ENCODE assay signal across 9 mouse cellular contexts in the genomic region with DNA sequence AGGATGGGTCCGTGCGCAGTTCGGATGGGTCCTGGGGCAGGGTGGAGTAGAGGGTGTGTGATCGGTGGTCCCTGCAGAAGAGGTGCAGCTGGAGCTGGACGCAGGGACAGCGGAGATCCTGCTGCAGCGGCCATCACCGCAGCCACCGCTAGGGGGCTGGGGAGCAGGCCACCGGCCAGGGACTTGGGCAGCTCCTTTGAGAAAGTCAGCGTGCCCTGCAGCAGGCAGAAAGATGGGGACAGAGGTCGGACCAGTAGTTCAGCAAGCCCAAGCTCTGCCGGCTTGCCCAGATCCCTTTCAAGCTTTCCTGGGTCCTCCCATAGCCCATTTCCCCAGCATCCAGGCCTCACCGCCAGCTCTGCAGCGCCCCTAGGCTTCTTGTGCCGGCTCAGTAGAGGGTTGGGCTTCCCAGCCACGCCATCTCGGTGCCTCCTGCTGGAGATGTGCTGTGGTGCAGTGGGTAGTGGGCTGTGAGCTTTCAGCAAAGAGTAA. TPM values are rescaled to one million over a fixed set of nuclear protein-coding genes. Genes with fewer than 3 reads are reported as not detected.
DNase-seq lines count a peak whose midpoint lies in the region; ATAC-seq and TF ChIP-seq lines count a peak whose summit lies in the region.
"Had no signal": no experiment of that assay in that cellular context is flagged by ENCODE, and none has a peak within 500 bp of the region (broad histone marks: within the 10 kb centered on the region; RNA-seq: fewer than 3 reads in every experiment).

No protein-coding gene starts in this region.

- no peaks in the 10 kb centered on the region for H3K9me3 ChIP-seq in hindbrain, postnatal 0 days (ENCODE audit: low read length)
- no peaks in the 10 kb centered on the region for H3K9me3 ChIP-seq in limb, embryonic 14.5 days (ENCODE audit: control insufficient read depth, low read length)
- no peaks in the 10 kb centered on the region for H3K9me3 ChIP-seq in midbrain, embryonic 14.5 days (ENCODE audit: control insufficient read depth, low read length)

- no peaks in the 10 kb centered on the region for H3K4me1 ChIP-seq in hindbrain, postnatal 0 days (ENCODE audit: insufficient read depth, low read length)
- peaks cover 25% of the 10 kb centered on the region for H3K4me1 ChIP-seq in limb, embryonic 14.5 days (ENCODE audit: control insufficient read depth, insufficient read depth, low read length)
- peaks cover 5% of the 10 kb centered on the region; the same call in 1 of the 2 replicates for H3K4me1 ChIP-seq in midbrain, embryonic 14.5 days (ENCODE audit: control insufficient read depth, insufficient read depth, low read length)

- peak; percentile 30 to 46 for DNase-seq in spleen, adult 18-20 months
- no peak for DNase-seq in spleen, adult 12 weeks (ENCODE audit: low spot score)
- peak; percentile 70 to 76 for DNase-seq in cerebellum, postnatal 36 days
- peak; percentile 88 for DNase-seq in gastrocnemius, postnatal 10 days
- DNase-seq in hindbrain, postnatal 0 days (ENCODE audit: low spot score): peak; percentile 87
- peak; percentile 59 for DNase-seq in limb, embryonic 14.5 days (ENCODE audit: low spot score)
- peak; percentile 87 for DNase-seq in midbrain, embryonic 14.5 days
- peak; percentile 76 for DNase-seq in urinary bladder, postnatal 25 days (ENCODE audit: low spot score)

- 5% methylated on average over 18 of the region's 18 CpGs for WGBS in hindbrain, postnatal 0 days
- WGBS in limb, embryonic 14.5 days: 6% methylated on average over 15 of the region's 18 CpGs
- 1% methylated on average over 18 of the region's 18 CpGs for WGBS in midbrain, embryonic 14.5 days

- peak overlapping the region; percentile 32; the same call in 1 of the 2 replicates for H3K27ac ChIP-seq in hindbrain, postnatal 0 days
- H3K27ac ChIP-seq in limb, embryonic 14.5 days (replicated peaks; ENCODE audit: low read depth, low read length): no peak overlapping the region
- H3K27ac ChIP-seq in midbrain, embryonic 14.5 days (replicated peaks; ENCODE audit: low read depth, low read length): peak overlapping the region; percentile 27; the same call in 1 of the 2 replicates
- H3K27ac ChIP-seq: macrophage had no signal

- H3K4me3 ChIP-seq in hindbrain, postnatal 0 days (ENCODE audit: low read length): peak overlapping the region; percentile 18
- H3K4me3 ChIP-seq in limb, embryonic 14.5 days (replicated peaks; ENCODE audit: low read length): peak overlapping the region; percentile 22
- H3K4me3 ChIP-seq in midbrain, embryonic 14.5 days (replicated peaks; ENCODE audit: low read depth, low read length): 0 out of 2 replicates have a peak overlapping the region, but pooled peaks have one; percentile 2

- H3K27me3 ChIP-seq in hindbrain, postnatal 0 days (ENCODE audit: insufficient read depth, low read length): no peaks in the 10 kb centered on the region
- H3K27me3 ChIP-seq in limb, embryonic 14.5 days (ENCODE audit: control insufficient read depth, insufficient read depth, low read length): no peaks in the 10 kb centered on the region
- no peaks in the 10 kb centered on the region for H3K27me3 ChIP-seq in midbrain, embryonic 14.5 days (ENCODE audit: control insufficient read depth, insufficient read depth, low read length)

- TF ChIP-seq POLR2A in limb, embryonic 14.5 days (IDR thresholded peaks at IDR 0.05; ENCODE audit: borderline replicate concordance, extremely low read depth, insufficient read depth, insufficient read length): no peak

- ATAC-seq in hindbrain, postnatal 0 days: peak; percentile 90
- ATAC-seq in limb, embryonic 14.5 days (ENCODE audit: low FRiP score, low read depth): peak; percentile 73
- ATAC-seq in midbrain, embryonic 14.5 days (ENCODE audit: low FRiP score, low TSS enrichment): peak; percentile 72

- H3K36me3 ChIP-seq in hindbrain, postnatal 0 days (ENCODE audit: insufficient read depth, low read length): peaks cover 20% of the 10 kb centered on the region
- H3K36me3 ChIP-seq in limb, embryonic 14.5 days (ENCODE audit: control insufficient read depth, insufficient read depth, low read length): peaks cover 47% of the 10 kb centered on the region
- H3K36me3 ChIP-seq in midbrain, embryonic 14.5 days (ENCODE audit: control insufficient read depth, insufficient read depth, low read length): peaks cover 44% of the 10 kb centered on the region

- H3K4me2 ChIP-seq in hindbrain, postnatal 0 days (ENCODE audit: low read depth, low read length): peak overlapping the region; percentile 53
- H3K4me2 ChIP-seq in limb, embryonic 14.5 days (replicated peaks; ENCODE audit: low read depth, low read length, severe bottlenecking): peak overlapping the region; percentile 50
- peak overlapping the region; percentile 42 for H3K4me2 ChIP-seq in midbrain, embryonic 14.5 days (ENCODE audit: low read length)

- H3K9ac ChIP-seq in hindbrain, postnatal 0 days (replicated peaks; ENCODE audit: low read length): 0 out of 2 replicates have a peak overlapping the region, but pooled peaks have one; percentile 33
- H3K9ac ChIP-seq in limb, embryonic 14.5 days (ENCODE audit: low read depth, low read length, severe bottlenecking): peak overlapping the region; percentile 34; the same call in 1 of the 2 replicates
- peak overlapping the region; percentile 37 for H3K9ac ChIP-seq in midbrain, embryonic 14.5 days (replicated peaks; ENCODE audit: low read length)

- TF ChIP-seq CTCF in hindbrain, postnatal 0 days (IDR thresholded peaks at IDR 0.05; ENCODE audit: low read depth): peak; percentile 86

RNA-seq across cellular contexts. Expression of gene Gpr84, which starts 4.6 kb away (rescaled TPM):
- total RNA-seq in gastrocnemius, postnatal 10 days (2021): under 1 TPM in 1 of 2 experiments, not detected in 1; 0.14 TPM
- total RNA-seq in hindbrain, postnatal 0 days (2014; rRNA removed): 0.58 and 0.86 TPM in 2 replicates
- polyA plus RNA-seq in hindbrain, postnatal 0 days (2015; fragmentation: Nextera tagmentation; extraction: Ambion mirVana): 0.30 and 0.37 TPM in 2 replicates
- polyA plus RNA-seq in limb, embryonic 14.5 days (2012; rRNA removed): 0.34 and 0.53 TPM in 2 replicates
- 0.23 and 0.51 TPM in 2 replicates for polyA plus RNA-seq in limb, embryonic 14.5 days (2014; fragmentation: Nextera tagmentation; extraction: Ambion mirVana)
- polyA plus RNA-seq in midbrain, embryonic 14.5 days (2014; fragmentation: Nextera tagmentation; extraction: Ambion mirVana): 0.16 and 0.26 TPM in 2 replicates

RNA-seq across cellular contexts. Expression of gene Zfp385a, which starts 24.8 kb away (rescaled TPM):
- total RNA-seq in gastrocnemius, postnatal 10 days (2021): 10 to 100 TPM; 39.3 to 45.7 TPM
- 20.6 and 25.8 TPM in 2 replicates for total RNA-seq in hindbrain, postnatal 0 days (2014; rRNA removed)
- 19.8 and 23.1 TPM in 2 replicates for polyA plus RNA-seq in hindbrain, postnatal 0 days (2015; fragmentation: Nextera tagmentation; extraction: Ambion mirVana)
- polyA plus RNA-seq in limb, embryonic 14.5 days (2012; rRNA removed): 23.4 and 28.8 TPM in 2 replicates
- 16.4 and 19.1 TPM in 2 replicates for polyA plus RNA-seq in limb, embryonic 14.5 days (2014; fragmentation: Nextera tagmentation; extraction: Ambion mirVana)
- polyA plus RNA-seq in midbrain, embryonic 14.5 days (2014; fragmentation: Nextera tagmentation; extraction: Ambion mirVana): 18.3 and 20.9 TPM in 2 replicates

RNA-seq across cellular contexts. Expression of gene Copz1, which starts 42.5 kb away (rescaled TPM):
- 10 to 100 TPM; 45.3 to 51.4 TPM for total RNA-seq in gastrocnemius, postnatal 10 days (2021)
- 149 and 155 TPM in 2 replicates for total RNA-seq in hindbrain, postnatal 0 days (2014; rRNA removed)
- 181 TPM in 2 replicates for polyA plus RNA-seq in hindbrain, postnatal 0 days (2015; fragmentation: Nextera tagmentation; extraction: Ambion mirVana)
- 200 and 228 TPM in 2 replicates for polyA plus RNA-seq in limb, embryonic 14.5 days (2012; rRNA removed)
- polyA plus RNA-seq in limb, embryonic 14.5 days (2014; fragmentation: Nextera tagmentation; extraction: Ambion mirVana): 292 and 298 TPM in 2 replicates
- 197 and 231 TPM in 2 replicates for polyA plus RNA-seq in midbrain, embryonic 14.5 days (2014; fragmentation: Nextera tagmentation; extraction: Ambion mirVana)

RNA-seq across cellular contexts. Expression of gene Itga5, which starts 51.5 kb away (rescaled TPM):
- 10 to 100 TPM; 27.6 to 40.5 TPM for total RNA-seq in gastrocnemius, postnatal 10 days (2021)
- 8.2 and 8.3 TPM in 2 replicates for total RNA-seq in hindbrain, postnatal 0 days (2014; rRNA removed)
- polyA plus RNA-seq in hindbrain, postnatal 0 days (2015; fragmentation: Nextera tagmentation; extraction: Ambion mirVana): 4.9 and 5.0 TPM in 2 replicates
- 71.2 and 91.3 TPM in 2 replicates for polyA plus RNA-seq in limb, embryonic 14.5 days (2012; rRNA removed)
- 63.4 and 66.5 TPM in 2 replicates for polyA plus RNA-seq in limb, embryonic 14.5 days (2014; fragmentation: Nextera tagmentation; extraction: Ambion mirVana)
- 3.5 and 6.4 TPM in 2 replicates for polyA plus RNA-seq in midbrain, embryonic 14.5 days (2014; fragmentation: Nextera tagmentation; extraction: Ambion mirVana)

RNA-seq across cellular contexts. Expression of gene Nfe2, which starts 56.9 kb away (rescaled TPM):
- total RNA-seq in gastrocnemius, postnatal 10 days (2021): 1 to 10 TPM in 1 of 2 experiments, not detected in 1; 1.2 TPM
- total RNA-seq in hindbrain, postnatal 0 days (2014; rRNA removed): 0.63 TPM in 1 of 2 replicates, not detected in the other
- 0.20 and 0.33 TPM in 2 replicates for polyA plus RNA-seq in hindbrain, postnatal 0 days (2015; fragmentation: Nextera tagmentation; extraction: Ambion mirVana)
- 1.5 and 3.4 TPM in 2 replicates for polyA plus RNA-seq in limb, embryonic 14.5 days (2012; rRNA removed)
- polyA plus RNA-seq in limb, embryonic 14.5 days (2014; fragmentation: Nextera tagmentation; extraction: Ambion mirVana): 1.5 and 2.4 TPM in 2 replicates
- polyA plus RNA-seq in midbrain, embryonic 14.5 days (2014; fragmentation: Nextera tagmentation; extraction: Ambion mirVana): 0.49 and 0.62 TPM in 2 replicates
